ENCODE assay signal across 10 mouse cellular contexts in genomic region chr1:74035912-74036489, GRCm38 (mm10).
DNase-seq lines count a peak whose midpoint lies in the region; ATAC-seq and TF ChIP-seq lines count a peak whose summit lies in the region.
"Had no signal": no experiment of that assay in that cellular context is flagged by ENCODE, and none has a peak within 500 bp of the region (broad histone marks: within the 10 kb centered on the region; RNA-seq: fewer than 3 reads in every experiment).

No protein-coding gene starts in this region.

- no peak for ATAC-seq in heart, embryonic 13.5 days (ENCODE audit: extremely low read depth, insufficient number of reproducible peaks, low FRiP score, low TSS enrichment)
- no peak for ATAC-seq in neural tube, embryonic 13.5 days (ENCODE audit: low read depth)
- ATAC-seq in megakaryocyte, adult 5-6 weeks (ENCODE audit: poor library complexity, severe bottlenecking), result no peak

- no peaks in the 10 kb centered on the region for H3K9me3 ChIP-seq in heart, embryonic 13.5 days
- H3K9me3 ChIP-seq in neural tube, embryonic 13.5 days, result no peaks in the 10 kb centered on the region
- H3K9me3 ChIP-seq: G1E had no signal

- no peak for TF ChIP-seq POLR2A in lung, adult 2 months (IDR thresholded peaks at IDR 0.05; ENCODE audit: borderline replicate concordance, extremely low read depth, low read depth, low read length)

- H3K4me1 ChIP-seq in lung, adult 2 months (ENCODE audit: control insufficient read depth, insufficient read depth, low read length), result peaks cover 35% of the 10 kb centered on the region
- H3K4me1 ChIP-seq in heart, embryonic 13.5 days, result peaks cover 100% of the 10 kb centered on the region
- peaks cover 43% of the 10 kb centered on the region for H3K4me1 ChIP-seq in neural tube, embryonic 13.5 days (replicated peaks)

- H3K27me3 ChIP-seq in heart, embryonic 13.5 days (replicated peaks), result no peaks in the 10 kb centered on the region
- H3K27me3 ChIP-seq in neural tube, embryonic 13.5 days, result peaks cover 15% of the 10 kb centered on the region

- peak overlapping the region; percentile 80 for H3K4me2 ChIP-seq in heart, embryonic 13.5 days
- H3K4me2 ChIP-seq in neural tube, embryonic 13.5 days, result peak overlapping the region; percentile 60

- 0 out of 2 replicates have a peak, but pooled peaks cover 5% of the 10 kb centered on the region for H3K36me3 ChIP-seq in heart, embryonic 13.5 days
- no peaks in the 10 kb centered on the region for H3K36me3 ChIP-seq in neural tube, embryonic 13.5 days
- H3K36me3 ChIP-seq: G1E had no signal

- TF ChIP-seq CTCF in lung, adult 2 months (IDR thresholded peaks at IDR 0.05; ENCODE audit: insufficient read depth, low read length), result no peak

- peak overlapping the region; percentile 80 for H3K9ac ChIP-seq in heart, embryonic 13.5 days
- 0 out of 2 replicates have a peak overlapping the region, but pooled peaks have one; percentile 26 for H3K9ac ChIP-seq in neural tube, embryonic 13.5 days

- peak overlapping the region; percentile 82 for H3K27ac ChIP-seq in heart, embryonic 13.5 days (replicated peaks)
- no peak overlapping the region for H3K27ac ChIP-seq in neural tube, embryonic 13.5 days (replicated peaks)

- peak overlapping the region; percentile 95 for H3K4me3 ChIP-seq in lung, adult 2 months (replicated peaks; ENCODE audit: extremely low read depth, low read depth, low read length)
- peak overlapping the region; percentile 69 for H3K4me3 ChIP-seq in heart, embryonic 13.5 days
- H3K4me3 ChIP-seq in neural tube, embryonic 13.5 days, result peak overlapping the region; percentile 40

- DNase-seq in lung, adult 2 months, result no peak
- no peak for DNase-seq in lung, postnatal 4 days
- peak; percentile 85 for DNase-seq in kidney, postnatal 10 days
- DNase-seq in layer of hippocampus, adult 11-12 months (ENCODE audit: low spot score), result no peak
- no peak for DNase-seq in frontal cortex, postnatal 10 days (ENCODE audit: low spot score in 2 of 2)
- DNase-seq: cerebellum, adult 18-20 months had no signal

- WGBS in lung, adult 2 months, result 35% methylated on average over 3 of the region's 3 CpGs
- 34% methylated on average over 3 of the region's 3 CpGs for WGBS in heart, embryonic 13.5 days
- WGBS in neural tube, embryonic 13.5 days, result 53% methylated on average over 3 of the region's 3 CpGs

Comparison
In these comparisons a context has a peak if more than half of its experiments do, and no peak if none do; other contexts are left out.
1. H3K4me3 ChIP-seq: peak in every context shown above with its lines; median percentile 95 in lung, adult 2 months; 69 in heart, embryonic 13.5 days; 40 in neural tube, embryonic 13.5 days.